Mouse (Mus musculus) embryonic fibroblast, embryonic 13.5 days (primary cell): ENCODE results near the gene Slc44a3.

Experiments used
- CTCF ChIP-seq: IDR thresholded peaks from 2 replicates; pipeline ENCODE4 v1.5.1; 2011; ENCODE audit warnings: mild to moderate bottlenecking, control low read depth, low read length, moderate library complexity, borderline replicate concordance; ENCODE audit not compliant: insufficient read depth
- POLR2A ChIP-seq: IDR thresholded peaks from 2 replicates; pipeline ENCODE4 v1.6.1; 2011; ENCODE audit warnings: low read depth, mild to moderate bottlenecking, control low read depth, low read length, moderate library complexity

- TF ChIP-seq CTCF (no peak), POLR2A (no peak)
Measured at GRCm38 (mm10) chr3:121460473-121461193, 71.6 kb downstream of the Slc44a3 start.
